Comparison of ENCODE assay signal across 23 mouse cellular contexts in the genomic region with DNA sequence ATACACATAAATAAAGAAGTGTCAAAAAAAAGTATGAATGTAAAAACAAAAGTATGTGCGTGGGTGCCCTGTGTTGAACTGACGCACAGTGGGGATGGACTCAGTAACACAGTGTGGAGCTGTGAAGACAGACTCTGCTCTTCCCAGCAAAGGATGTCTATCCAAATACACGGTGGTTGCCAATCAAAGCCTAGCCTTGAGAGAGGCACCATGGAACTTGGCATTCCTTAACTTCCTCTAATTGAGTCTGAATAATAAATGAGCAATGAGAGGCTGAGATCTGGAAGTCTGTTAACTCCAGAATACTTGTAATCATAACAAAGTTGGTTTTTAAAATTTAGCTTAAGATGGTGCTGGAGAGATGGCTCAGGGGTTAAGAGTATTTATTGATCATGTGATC.
DNase-seq lines count a peak whose midpoint lies in the region; ATAC-seq and TF ChIP-seq lines count a peak whose summit lies in the region.
"Had no signal": no experiment of that assay in that cellular context is flagged by ENCODE, and none has a peak within 500 bp of the region (broad histone marks: within the 10 kb centered on the region; RNA-seq: fewer than 3 reads in every experiment).

No protein-coding gene starts in this region.

- H3K9ac ChIP-seq in forebrain, embryonic 14.5 days (ENCODE audit: low read length) = no peak overlapping the region
- no peak overlapping the region for H3K9ac ChIP-seq in forebrain, postnatal 0 days
- no peak overlapping the region for H3K9ac ChIP-seq in forebrain, embryonic 15.5 days (replicated peaks)
- no peak overlapping the region for H3K9ac ChIP-seq in liver, embryonic 13.5 days
- no peak overlapping the region for H3K9ac ChIP-seq in stomach, postnatal 0 days (ENCODE audit: low read length)
- H3K9ac ChIP-seq: embryonic facial prominence, embryonic 13.5 days; embryonic facial prominence, embryonic 15.5 days had no signal

- no peak for TF ChIP-seq POLR2A in brain, embryonic 14.5 days (IDR thresholded peaks at IDR 0.05; ENCODE audit: borderline replicate concordance, extremely low read depth, insufficient read depth, insufficient read length, poor library complexity, severe bottlenecking)

- no peak overlapping the region for H3K27ac ChIP-seq in forebrain, embryonic 14.5 days (ENCODE audit: low read depth, low read length)
- H3K27ac ChIP-seq in forebrain, embryonic 10.5 days = no peak overlapping the region
- H3K27ac ChIP-seq in forebrain, postnatal 0 days (ENCODE audit: low read depth, low read length) = no peak overlapping the region
- H3K27ac ChIP-seq in forebrain, embryonic 15.5 days (replicated peaks) = no peak overlapping the region
- H3K27ac ChIP-seq in liver, embryonic 13.5 days = 0 out of 2 replicates have a peak overlapping the region, but pooled peaks have one; percentile 1
- H3K27ac ChIP-seq in stomach, postnatal 0 days (replicated peaks) = no peak overlapping the region
- H3K27ac ChIP-seq: embryonic facial prominence, embryonic 13.5 days; embryonic facial prominence, embryonic 15.5 days had no signal

- TF ChIP-seq EP300 in stomach, postnatal 0 days (optimal IDR thresholded peaks at IDR 0.05) = no peak

- peak; percentile 56 for DNase-seq in forebrain, embryonic 14.5 days (ENCODE audit: low spot score)
- no peak for DNase-seq in forebrain, embryonic 10.5 days (ENCODE audit: extremely low spot score, low spot score)
- peak; percentile 13 for DNase-seq in forebrain, postnatal 0 days
- no peak for DNase-seq in liver, embryonic 13.5 days
- DNase-seq in liver = no peak
- DNase-seq in brain, embryonic 14.5 days (ENCODE audit: low read depth) = peak; percentile 64
- no peak for DNase-seq in stomach, postnatal 0 days (ENCODE audit: low spot score)
- DNase-seq: adrenal gland, adult 8-10 months; adrenal gland, postnatal 14 days; adrenal gland, postnatal 36 days; cerebellum, adult 11 months; cerebellum, adult 18-20 months; cerebellum, adult 8-10 months; cerebellum, adult 9-11 months; cerebellum, postnatal 14 days; cerebellum, postnatal 36 days; embryo, embryonic 11 days had no signal

- ATAC-seq in forebrain, embryonic 14.5 days = no peak
- peak; percentile 47; the same call in 1 of the 2 replicates for ATAC-seq in forebrain, postnatal 0 days
- ATAC-seq in forebrain, embryonic 15.5 days (replicated peaks) = no peak
- ATAC-seq in liver, embryonic 13.5 days (ENCODE audit: low read depth) = no peak
- no peak for ATAC-seq in stomach, postnatal 0 days (ENCODE audit: low FRiP score, low TSS enrichment)
- ATAC-seq: activated CD4-positive, CD25-positive, alpha-beta regulatory T cell, adult 4 months; Patski had no signal

- no peaks in the 10 kb centered on the region for H3K9me3 ChIP-seq in forebrain, embryonic 14.5 days (replicated peaks; ENCODE audit: control insufficient read depth, low read length)
- H3K9me3 ChIP-seq in forebrain, embryonic 10.5 days = no peaks in the 10 kb centered on the region
- H3K9me3 ChIP-seq in forebrain, postnatal 0 days (ENCODE audit: low read length) = no peaks in the 10 kb centered on the region
- H3K9me3 ChIP-seq in forebrain, embryonic 15.5 days = no peaks in the 10 kb centered on the region
- no peaks in the 10 kb centered on the region for H3K9me3 ChIP-seq in liver, embryonic 13.5 days (replicated peaks)
- H3K9me3 ChIP-seq in stomach, postnatal 0 days (ENCODE audit: control insufficient read depth, low read length) = no peaks in the 10 kb centered on the region
- H3K9me3 ChIP-seq: embryonic facial prominence, embryonic 13.5 days; embryonic facial prominence, embryonic 15.5 days had no signal

- WGBS in forebrain, embryonic 14.5 days = 81% methylated on average over 3 of the region's 3 CpGs
- 95% methylated on average over 3 of the region's 3 CpGs for WGBS in forebrain, embryonic 10.5 days
- WGBS in forebrain, postnatal 0 days = 72% methylated on average over 3 of the region's 3 CpGs
- WGBS in forebrain, embryonic 15.5 days = 79% methylated on average over 3 of the region's 3 CpGs
- WGBS in liver, embryonic 13.5 days (ENCODE audit: insufficient replicate concordance) = 80% methylated on average over 3 of the region's 3 CpGs
- WGBS in stomach, postnatal 0 days = 89% methylated on average over 3 of the region's 3 CpGs

- peaks cover 6% of the 10 kb centered on the region; the same call in 1 of the 2 replicates for H3K4me1 ChIP-seq in forebrain, embryonic 14.5 days (ENCODE audit: control insufficient read depth, insufficient read depth, low read length)
- H3K4me1 ChIP-seq in forebrain, embryonic 10.5 days = 0 out of 2 replicates have a peak, but pooled peaks cover 3% of the 10 kb centered on the region
- no peaks in the 10 kb centered on the region for H3K4me1 ChIP-seq in forebrain, postnatal 0 days (ENCODE audit: insufficient read depth)
- H3K4me1 ChIP-seq in forebrain, embryonic 15.5 days = peaks cover 19% of the 10 kb centered on the region
- H3K4me1 ChIP-seq in liver, embryonic 13.5 days (replicated peaks) = peaks cover 64% of the 10 kb centered on the region
- no peaks in the 10 kb centered on the region for H3K4me1 ChIP-seq in stomach, postnatal 0 days (replicated peaks; ENCODE audit: control insufficient read depth, insufficient read depth)

- H3K27me3 ChIP-seq in forebrain, embryonic 14.5 days (replicated peaks; ENCODE audit: control insufficient read depth, insufficient read depth, low read length) = no peaks in the 10 kb centered on the region
- no peaks in the 10 kb centered on the region for H3K27me3 ChIP-seq in forebrain, embryonic 10.5 days (ENCODE audit: poor library complexity, severe bottlenecking)
- H3K27me3 ChIP-seq in forebrain, postnatal 0 days (ENCODE audit: insufficient read depth, low read length) = no peaks in the 10 kb centered on the region
- no peaks in the 10 kb centered on the region for H3K27me3 ChIP-seq in forebrain, embryonic 15.5 days
- H3K27me3 ChIP-seq in liver, embryonic 13.5 days = no peaks in the 10 kb centered on the region
- H3K27me3 ChIP-seq in stomach, postnatal 0 days (ENCODE audit: control insufficient read depth, insufficient read depth, low read length) = no peaks in the 10 kb centered on the region
- H3K27me3 ChIP-seq: embryonic facial prominence, embryonic 13.5 days; embryonic facial prominence, embryonic 15.5 days; Patski had no signal

- H3K4me3 ChIP-seq in forebrain, embryonic 14.5 days (ENCODE audit: low read depth, low read length) = no peak overlapping the region
- H3K4me3 ChIP-seq in forebrain, embryonic 10.5 days = no peak overlapping the region
- no peak overlapping the region for H3K4me3 ChIP-seq in forebrain, postnatal 0 days (ENCODE audit: low read depth, low read length)
- H3K4me3 ChIP-seq in forebrain, embryonic 15.5 days = no peak overlapping the region
- H3K4me3 ChIP-seq in liver, embryonic 13.5 days (replicated peaks) = no peak overlapping the region
- no peak overlapping the region for H3K4me3 ChIP-seq in stomach, postnatal 0 days (ENCODE audit: low read depth, low read length)
- H3K4me3 ChIP-seq: embryonic facial prominence, embryonic 13.5 days; embryonic facial prominence, embryonic 15.5 days; erythroblast, embryonic 14.5 days had no signal

- no peak for TF ChIP-seq CTCF in forebrain, postnatal 0 days (IDR thresholded peaks at IDR 0.05; ENCODE audit: low read depth)
- TF ChIP-seq CTCF in brain, embryonic 14.5 days (IDR thresholded peaks at IDR 0.05; ENCODE audit: borderline replicate concordance, extremely low read depth, insufficient read depth, insufficient read length) = no peak
- TF ChIP-seq CTCF in stomach, postnatal 0 days (IDR thresholded peaks at IDR 0.05; ENCODE audit: low read depth) = no peak

- no peaks in the 10 kb centered on the region for H3K36me3 ChIP-seq in forebrain, embryonic 14.5 days (ENCODE audit: control insufficient read depth, insufficient read depth, low read length)
- H3K36me3 ChIP-seq in forebrain, embryonic 10.5 days (replicated peaks) = no peaks in the 10 kb centered on the region
- H3K36me3 ChIP-seq in forebrain, postnatal 0 days (ENCODE audit: insufficient read depth) = no peaks in the 10 kb centered on the region
- no peaks in the 10 kb centered on the region for H3K36me3 ChIP-seq in forebrain, embryonic 15.5 days
- peaks cover 7% of the 10 kb centered on the region; the same call in 1 of the 2 replicates for H3K36me3 ChIP-seq in liver, embryonic 13.5 days
- H3K36me3 ChIP-seq in stomach, postnatal 0 days (ENCODE audit: control insufficient read depth, insufficient read depth, low read length) = no peaks in the 10 kb centered on the region
- H3K36me3 ChIP-seq: embryonic facial prominence, embryonic 13.5 days; embryonic facial prominence, embryonic 15.5 days had no signal

- no peak overlapping the region for H3K4me2 ChIP-seq in forebrain, embryonic 14.5 days (ENCODE audit: low read length)
- H3K4me2 ChIP-seq in forebrain, postnatal 0 days (ENCODE audit: low read depth) = no peak overlapping the region
- no peak overlapping the region for H3K4me2 ChIP-seq in forebrain, embryonic 15.5 days (replicated peaks)
- H3K4me2 ChIP-seq in liver, embryonic 13.5 days = no peak overlapping the region
- no peak overlapping the region for H3K4me2 ChIP-seq in stomach, postnatal 0 days (replicated peaks; ENCODE audit: low read depth)
- H3K4me2 ChIP-seq: embryonic facial prominence, embryonic 13.5 days; embryonic facial prominence, embryonic 15.5 days had no signal

Comparison
In these comparisons a context has a peak if more than half of its experiments do, and no peak if none do; other contexts are left out.
1. DNase-seq: peak in forebrain, embryonic 14.5 days (single experiment), forebrain, postnatal 0 days (single experiment) and brain, embryonic 14.5 days (single experiment); none in forebrain, embryonic 10.5 days (single experiment), liver, embryonic 13.5 days (single experiment), liver (single experiment) and stomach, postnatal 0 days (single experiment).